Mouse (Mus musculus) olfactory bulb, adult 2 months (tissue): ENCODE results near the gene Gstm3. TPM values are rescaled to one million over a fixed set of nuclear protein-coding genes. Genes with fewer than 3 reads are reported as not detected.
A peak's percentile ranks its signal among the peaks of the same experiment; 100 is the strongest.

Experiments used
- H3K27ac ChIP-seq: fragments of 200-500 bp; 2 replicates; pipeline ENCODE4 v1.5.1; 2012; ENCODE audit warnings: low read depth, low read length; ENCODE audit not compliant: insufficient read depth
- H3K4me1 ChIP-seq: fragments of 200-500 bp; 2 replicates; pipeline ENCODE4 v1.6.1; 2012; ENCODE audit warnings: low read length; ENCODE audit not compliant: control insufficient read depth, insufficient read depth
- H3K4me3 ChIP-seq: fragments of 200-500 bp; 2 replicates; pipeline ENCODE4 v1.5.1; 2012; ENCODE audit warnings: mild to moderate bottlenecking, low read depth, low read length, moderate library complexity; ENCODE audit not compliant: insufficient read depth
- CTCF ChIP-seq: fragments of 200-500 bp; IDR thresholded peaks from 2 replicates; pipeline ENCODE4 v1.5.1; 2012; ENCODE audit warnings: low read depth, mild to moderate bottlenecking, low read length, moderate library complexity; ENCODE audit not compliant: insufficient read depth
- POLR2A ChIP-seq: fragments of 200-500 bp; IDR thresholded peaks from 2 replicates; pipeline ENCODE4 v1.6.1; 2012; ENCODE audit warnings: mild to moderate bottlenecking, low read depth, low read length, moderate library complexity; ENCODE audit not compliant: insufficient read depth
- WGBS: fragments of 180-500 bp; shearing (Covaris S2); methylation state at CpG from one replicate; pipeline ENCODE4 v1.1.7; 2018; 5-methylcytosine and 5-hydroxymethylcytosine counted together
- polyA plus RNA-seq: library from polyadenylated mRNA; stranded (reverse); fragments of >200 nt; gene quantifications from 2 replicates; pipeline ENCODE4 v1.2.4, GENCODE M21; 2012; ENCODE audit warnings: low replicate concordance; ENCODE audit not compliant: missing spikeins, insufficient read depth, insufficient read length

Gstm3 gene
- polyA plus RNA-seq, 1 experiment: not detected

- H3K4me3 ChIP-seq: no peak overlapping the region
- WGBS: 67% methylated on average over 3 of the region's 3 CpGs
- no peak for TF ChIP-seq CTCF
- TF ChIP-seq POLR2A: no peak
- H3K27ac ChIP-seq: peak overlapping the region; percentile 46; the same call in 1 of the 2 replicates
- peaks cover 33% of the 10 kb centered on the region for H3K4me1 ChIP-seq
Measured at GRCm38 (mm10) chr3:107935888-107936287, 33.2 kb downstream of the Gstm3 start.

- 46% methylated on average over 3 of the region's 3 CpGs for WGBS
- H3K4me3 ChIP-seq: no peak overlapping the region
- no peak for TF ChIP-seq CTCF
- no peak for TF ChIP-seq POLR2A
Measured at GRCm38 (mm10) chr3:107935268-107935667, 33.8 kb downstream of the Gstm3 start.

GRCm38 (mm10) chr3:107932128-107932527 is 37.0 kb downstream of the Gstm3 start:
- H3K4me3 ChIP-seq: no peak overlapping the region
- H3K4me1 ChIP-seq: peaks cover 46% of the 10 kb centered on the region
- H3K27ac ChIP-seq: peak overlapping the region; percentile 53
- WGBS: 65% methylated on average over 6 of the region's 6 CpGs
- TF ChIP-seq CTCF: no peak
- TF ChIP-seq POLR2A: no peak

More at GRCm38 (mm10) chr3:107935268-107935667, 33.8 kb downstream of the Gstm3 start:
- peak overlapping the region; percentile 46; the same call in 1 of the 2 replicates for H3K27ac ChIP-seq
- peaks cover 36% of the 10 kb centered on the region for H3K4me1 ChIP-seq

GRCm38 (mm10) chr3:107931670-107932069 is 37.4 kb downstream of the Gstm3 start, which contains the start of gene Gstm7:
Gene Gstm7, minus strand, starts transcription at chr3:107931817.
- Histone ChIP-seq H3K4me1 (peaks cover 49% of the 10 kb centered on the region), H3K4me3 (peak within 1 kb of the TSS; percentile 33), H3K27ac (peak within 1 kb of the TSS; percentile 76)
- no peak for TF ChIP-seq CTCF
- 9% methylated on average over 10 of the region's 10 CpGs for WGBS

GRCm38 (mm10) chr3:107931134-107931533 is 37.9 kb downstream of the Gstm3 start:
- H3K4me3 ChIP-seq: peak overlapping the region; percentile 33
- H3K4me1 ChIP-seq: peaks cover 46% of the 10 kb centered on the region
- WGBS: 46% methylated on average over 2 of the region's 2 CpGs
- H3K27ac ChIP-seq: peak overlapping the region; percentile 76
- TF ChIP-seq POLR2A (no peak), CTCF (no peak)

- Histone ChIP-seq H3K27ac (no peak overlapping the region), H3K4me1 (peaks cover 43% of the 10 kb centered on the region), H3K4me3 (no peak overlapping the region)
- TF ChIP-seq CTCF: no peak
- TF ChIP-seq POLR2A: no peak
- 83% methylated on average over 4 of the region's 4 CpGs for WGBS
Measured at GRCm38 (mm10) chr3:107929731-107930130, 39.4 kb downstream of the Gstm3 start.

GRCm38 (mm10) chr3:107929243-107929642 is 39.8 kb downstream of the Gstm3 start:
- TF ChIP-seq POLR2A (no peak), CTCF (no peak)
- H3K4me3 ChIP-seq: no peak overlapping the region
- H3K4me1 ChIP-seq: peaks cover 43% of the 10 kb centered on the region
- 63% methylated on average over 4 of the region's 4 CpGs for WGBS
- H3K27ac ChIP-seq: no peak overlapping the region

- 89% methylated on average over 11 of the region's 11 CpGs for WGBS
- no peak for TF ChIP-seq POLR2A
- TF ChIP-seq CTCF: no peak
- Histone ChIP-seq H3K4me3 (no peak overlapping the region), H3K27ac (no peak overlapping the region), H3K4me1 (peaks cover 43% of the 10 kb centered on the region)
Measured at GRCm38 (mm10) chr3:107928691-107929090, 40.4 kb downstream of the Gstm3 start.

- Histone ChIP-seq H3K4me1 (peaks cover 36% of the 10 kb centered on the region), H3K4me3 (no peak overlapping the region), H3K27ac (no peak overlapping the region)
- no peak for TF ChIP-seq CTCF
- no peak for TF ChIP-seq POLR2A
- 23% methylated on average over 3 of the region's 3 CpGs for WGBS
Measured at GRCm38 (mm10) chr3:107927841-107928240, 41.2 kb downstream of the Gstm3 start.

GRCm38 (mm10) chr3:107925335-107925734 is 43.7 kb downstream of the Gstm3 start:
- TF ChIP-seq CTCF (no peak), POLR2A (no peak)
- Histone ChIP-seq H3K27ac (no peak overlapping the region), H3K4me3 (no peak overlapping the region), H3K4me1 (peaks cover 23% of the 10 kb centered on the region)
- 96% methylated on average over 3 of the region's 3 CpGs for WGBS
